Mouse (Mus musculus) hindbrain, embryonic 12.5 days (tissue): ENCODE data around the gene Esam. TPM values are rescaled to one million over a fixed set of nuclear protein-coding genes. Genes with fewer than 3 reads are reported as not detected.
A peak's percentile ranks its signal among the peaks of the same experiment; 100 is the strongest.

Experiments
- ATAC-seq: fragments of 200-750 bp; cut with Nextera tagmentation; 2 replicates; pipeline ENCODE4 v1.8.0; 2017; ENCODE audit warnings: moderate TSS enrichment; ENCODE audit not compliant: low FRiP score
- H3K27ac ChIP-seq: fragments of 300-500 bp; sonication (generic); 2 replicates; pipeline ENCODE4 v1.5.1; 2016; ENCODE audit warnings: mild to moderate bottlenecking
- H3K27me3 ChIP-seq: fragments of 300-500 bp; sonication (generic); 2 replicates; pipeline ENCODE4 v1.6.1; 2016; ENCODE audit warnings: mild to moderate bottlenecking
- H3K36me3 ChIP-seq: fragments of 300-500 bp; sonication (generic); 2 replicates; pipeline ENCODE4 v1.6.1; 2016; ENCODE audit warnings: mild to moderate bottlenecking
- H3K4me1 ChIP-seq: fragments of 300-500 bp; sonication (generic); 2 replicates; pipeline ENCODE4 v1.6.1; 2016
- H3K4me2 ChIP-seq: fragments of 300-500 bp; sonication (generic); replicated peaks from 2 replicates; pipeline ENCODE4 v1.6.1; 2016; ENCODE audit warnings: mild to moderate bottlenecking
- H3K4me3 ChIP-seq: fragments of 300-500 bp; sonication (generic); 2 replicates; pipeline ENCODE4 v1.5.1; 2016; ENCODE audit warnings: mild to moderate bottlenecking
- H3K9ac ChIP-seq: fragments of 300-500 bp; sonication (generic); 2 replicates; pipeline ENCODE4 v1.6.1; 2016; ENCODE audit warnings: mild to moderate bottlenecking, moderate library complexity
- H3K9me3 ChIP-seq: fragments of 300-500 bp; sonication (generic); replicated peaks from 2 replicates; pipeline ENCODE4 v1.6.1; 2016; ENCODE audit warnings: mild to moderate bottlenecking
- WGBS: fragments of 180-500 bp; shearing (Covaris S2); methylation state at CpG from one replicate; pipeline ENCODE4 v1.1.7; 2016; 5-methylcytosine and 5-hydroxymethylcytosine counted together
- polyA plus RNA-seq: library from polyadenylated mRNA; unstranded; fragments of >200 nt; fragmentation: Nextera tagmentation; extraction: Ambion mirVana; gene quantifications from 2 replicates; pipeline ENCODE4 v1.2.1, GENCODE M21; 2016

Gene Esam
- polyA plus RNA-seq, 1 experiment from 2014 or later: 31.6 TPM

DNA sequence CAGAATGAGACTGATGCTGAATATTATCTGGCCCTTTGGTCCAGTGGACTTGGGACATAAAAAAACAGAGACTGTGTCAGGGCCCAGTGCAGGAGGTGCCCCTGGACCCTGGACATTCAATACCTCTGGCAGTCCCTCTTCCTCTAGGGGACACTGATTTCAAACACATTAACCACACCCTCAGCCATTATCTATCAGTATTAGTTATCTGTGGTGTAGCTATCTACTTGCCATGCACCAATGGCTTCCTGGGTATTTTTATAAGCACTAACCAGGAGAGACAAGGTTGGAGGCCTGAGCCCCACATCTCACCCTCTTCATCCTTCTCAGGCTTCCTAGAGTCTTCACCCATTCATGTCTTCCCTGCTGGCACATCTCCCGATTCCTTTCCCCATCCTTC is 22.6 kb downstream of the Esam start:
- H3K36me3 ChIP-seq: no peaks in the 10 kb centered on the region
- peaks cover 98% of the 10 kb centered on the region for H3K27me3 ChIP-seq
- no peak overlapping the region for H3K9ac ChIP-seq
- H3K4me3 ChIP-seq: no peak overlapping the region
- peaks cover 24% of the 10 kb centered on the region for H3K4me1 ChIP-seq
- H3K4me2 ChIP-seq: no peak overlapping the region
- 50% methylated on average over 1 of the region's 1 CpGs for WGBS
- no peak for ATAC-seq
- no peaks in the 10 kb centered on the region for H3K9me3 ChIP-seq
- no peak overlapping the region for H3K27ac ChIP-seq

DNA sequence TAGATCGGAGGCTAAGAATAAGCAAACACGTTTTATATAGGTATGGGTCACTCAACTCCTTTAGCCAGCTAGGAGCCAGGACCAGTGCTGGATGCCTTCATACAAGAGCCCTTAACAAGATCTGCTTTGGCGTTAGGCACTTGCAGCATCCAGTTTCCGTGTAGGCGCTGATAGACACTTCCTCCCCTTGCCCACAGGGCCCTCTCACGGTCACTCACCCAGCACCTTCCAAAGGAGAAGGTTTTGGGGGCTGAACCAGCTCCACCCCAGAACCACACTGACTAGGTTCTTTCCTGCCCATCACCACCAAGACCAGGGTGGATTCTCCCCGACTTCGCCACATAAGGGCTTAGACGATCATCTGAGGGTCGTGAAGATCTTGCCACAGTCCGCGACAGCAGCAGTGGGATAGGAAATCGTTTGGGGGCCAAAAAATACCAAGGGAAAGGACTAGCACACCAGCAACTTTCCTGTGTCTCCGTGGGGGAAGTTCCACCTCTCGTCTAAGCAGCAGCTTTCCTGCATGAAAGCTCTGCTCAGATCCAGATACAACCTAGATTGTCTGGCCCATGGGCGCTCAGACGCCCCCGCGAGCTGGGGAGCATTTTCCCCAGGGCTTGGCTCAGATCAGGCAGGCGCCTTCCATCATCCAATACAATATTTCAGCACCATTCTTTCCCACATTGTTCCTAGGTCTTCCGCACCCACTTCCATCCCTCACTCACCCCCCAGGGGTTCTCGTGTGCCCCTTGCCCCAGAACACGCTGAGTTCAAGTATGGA is 24.1 kb downstream of the Esam start:
- Histone ChIP-seq H3K9ac (peak overlapping the region; percentile 38), H3K27me3 (peaks cover 85% of the 10 kb centered on the region), H3K9me3 (no peaks in the 10 kb centered on the region), H3K4me3 (peak overlapping the region; percentile 38), H3K4me1 (peaks cover 23% of the 10 kb centered on the region), H3K36me3 (no peaks in the 10 kb centered on the region), H3K4me2 (peak overlapping the region; percentile 83), H3K27ac (no peak overlapping the region)
- ATAC-seq: no peak; the same call in 1 of the 2 replicates
- WGBS: 3% methylated on average over 23 of the region's 23 CpGs

DNA sequence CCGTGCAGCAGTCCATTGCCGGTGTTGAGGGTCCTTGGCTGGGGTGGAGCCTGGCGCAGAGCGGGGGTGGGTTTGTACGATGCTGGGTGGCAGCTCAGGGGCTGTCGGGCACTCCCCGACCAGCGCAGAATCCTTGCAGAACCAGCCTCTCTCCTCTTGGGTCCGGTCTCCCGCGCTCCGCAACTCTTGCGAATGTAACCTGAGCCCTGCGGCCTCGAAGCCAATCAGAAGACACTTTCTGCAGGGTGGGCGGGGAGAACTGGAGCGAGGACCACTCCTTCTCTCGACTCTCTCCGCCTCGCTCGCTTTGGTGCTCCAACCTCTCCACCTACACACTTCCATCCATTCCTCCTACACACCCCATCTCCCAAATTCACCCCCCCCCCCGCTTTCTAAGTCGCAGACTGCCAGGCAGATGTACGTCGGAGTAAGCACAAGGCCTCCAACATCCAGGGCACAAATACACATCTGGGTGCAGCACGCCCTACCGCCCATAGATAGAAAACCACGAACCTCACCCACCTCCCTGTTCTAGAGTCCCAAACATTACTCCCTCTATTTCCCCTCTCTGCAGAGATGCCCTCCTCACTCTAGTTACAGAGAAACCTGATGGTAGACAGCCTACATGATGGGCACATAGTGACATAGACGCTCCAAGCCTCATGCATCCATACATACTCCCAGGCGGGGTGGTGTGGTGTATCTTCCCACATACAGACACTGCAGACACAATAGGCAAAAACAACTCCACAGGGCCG is 24.8 kb downstream of the Esam start, which contains the start of gene Nrgn:
Nrgn (minus strand) TSS at position 369 of the 758 bp plus-strand sequence.
- Histone ChIP-seq H3K4me3 (peak within 1 kb of the TSS; percentile 38), H3K4me1 (peaks cover 23% of the 10 kb centered on the region), H3K36me3 (no peaks in the 10 kb centered on the region), H3K9ac (peak within 1 kb of the TSS; percentile 38), H3K4me2 (peak within 1 kb of the TSS; percentile 83), H3K27me3 (peaks cover 78% of the 10 kb centered on the region), H3K9me3 (no peaks in the 10 kb centered on the region), H3K27ac (no peak within 1 kb of the TSS)
- peak; percentile 93 for ATAC-seq
- 5% methylated on average over 31 of the region's 31 CpGs for WGBS

DNA sequence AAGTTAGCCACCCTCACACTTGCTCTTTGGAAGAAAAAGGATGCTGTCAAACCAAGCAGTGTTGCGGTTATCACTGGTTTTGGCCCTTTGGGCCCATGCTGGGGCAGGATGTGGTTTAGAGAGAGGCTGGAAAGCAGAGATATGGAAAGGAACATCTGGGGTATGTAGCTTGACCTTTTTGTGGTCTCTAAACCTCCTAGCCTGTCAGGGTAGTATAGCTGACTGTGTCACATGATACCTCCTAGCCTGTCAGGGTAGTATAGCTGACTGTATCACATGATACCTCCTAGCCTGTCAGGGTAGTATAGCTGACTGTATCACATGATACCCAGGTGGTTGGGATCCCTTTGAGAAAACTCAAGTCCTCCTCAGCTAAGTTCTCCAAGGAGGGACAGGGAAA is 26.4 kb downstream of the Esam start:
- H3K4me3 ChIP-seq: no peak overlapping the region
- no peaks in the 10 kb centered on the region for H3K9me3 ChIP-seq
- H3K4me2 ChIP-seq: no peak overlapping the region
- no peak for ATAC-seq
- H3K4me1 ChIP-seq: peaks cover 23% of the 10 kb centered on the region
- no peak overlapping the region for H3K9ac ChIP-seq
- H3K36me3 ChIP-seq: no peaks in the 10 kb centered on the region
- 89% methylated on average over 1 of the region's 1 CpGs for WGBS
- H3K27me3 ChIP-seq: peaks cover 63% of the 10 kb centered on the region
- H3K27ac ChIP-seq: no peak overlapping the region

DNA sequence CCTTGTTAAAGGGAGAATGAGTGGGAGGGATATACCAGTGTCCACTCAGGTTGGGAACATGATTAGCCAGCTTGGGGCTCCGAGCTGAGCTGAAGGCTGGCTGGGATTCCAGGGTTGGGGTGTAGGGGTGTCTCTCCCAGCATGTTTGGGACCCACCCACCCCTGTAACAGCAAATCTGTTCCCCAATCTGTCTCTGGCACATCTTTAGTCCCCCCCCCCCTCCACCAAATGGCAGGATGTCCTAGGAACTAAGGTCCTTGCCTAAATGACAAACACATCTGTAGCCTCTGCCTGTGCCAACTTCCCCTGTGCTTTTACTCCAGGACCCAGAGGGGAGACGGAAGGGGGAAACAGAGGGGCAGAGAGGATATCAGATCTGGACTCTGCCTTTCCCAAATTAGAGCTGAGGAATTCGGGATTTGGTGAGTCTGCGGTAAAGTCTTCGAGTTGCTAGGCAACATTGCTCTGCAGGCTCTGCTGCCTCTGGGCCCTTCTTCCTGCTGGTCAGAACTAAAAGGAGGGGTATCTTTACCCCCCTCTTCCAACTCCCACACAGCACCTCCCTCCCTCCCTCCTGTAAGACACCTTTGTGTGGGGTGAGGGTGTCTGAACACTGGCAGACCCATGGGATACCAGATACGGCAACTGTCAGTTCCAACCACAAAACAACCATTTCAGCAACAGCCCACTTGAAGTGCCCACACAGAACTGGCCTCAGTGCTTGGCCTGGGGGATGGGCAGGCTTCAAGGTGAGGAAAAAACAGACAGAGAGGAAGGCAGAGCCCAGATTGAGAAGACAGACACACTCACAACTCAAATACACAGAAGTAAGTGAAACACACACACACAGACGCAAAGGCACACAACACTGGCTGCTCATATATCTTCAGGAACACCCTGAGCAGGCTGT is 27.2 kb downstream of the Esam start, which contains the start of gene Siae:
Siae (plus strand) TSS at position 861 of the 911 bp plus-strand sequence.
- peaks cover 55% of the 10 kb centered on the region for H3K27me3 ChIP-seq
- peaks cover 23% of the 10 kb centered on the region for H3K4me1 ChIP-seq
- H3K36me3 ChIP-seq: no peaks in the 10 kb centered on the region
- no peak within 1 kb of the TSS for H3K4me2 ChIP-seq
- H3K9ac ChIP-seq: no peak within 1 kb of the TSS
- no peak within 1 kb of the TSS for H3K4me3 ChIP-seq
- H3K27ac ChIP-seq: no peak within 1 kb of the TSS
- ATAC-seq: no peak
- H3K9me3 ChIP-seq: no peaks in the 10 kb centered on the region
- 31% methylated on average over 7 of the region's 7 CpGs for WGBS

DNA sequence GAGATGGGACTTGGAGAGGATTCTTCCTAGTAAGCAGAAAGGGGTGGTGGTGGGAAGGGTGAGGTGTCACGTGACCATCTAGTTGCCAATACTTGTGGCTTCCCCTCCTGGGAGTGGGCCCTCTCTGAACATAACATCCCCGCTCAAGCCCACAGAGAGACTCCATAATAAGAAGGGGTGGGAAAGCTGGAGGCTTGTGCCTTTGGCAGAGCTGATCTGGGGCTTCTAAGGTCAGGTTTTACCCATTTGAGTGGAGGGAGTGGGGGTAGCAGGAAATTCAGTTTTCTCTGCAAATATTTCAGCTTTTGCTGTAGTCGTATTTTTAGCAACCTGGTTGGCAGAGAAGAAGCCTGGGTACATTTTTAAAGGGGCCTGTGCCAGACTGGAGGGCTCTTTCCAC is 28.5 kb downstream of the Esam start:
- no peak for ATAC-seq
- no peak overlapping the region for H3K4me3 ChIP-seq
- no peak overlapping the region for H3K27ac ChIP-seq
- WGBS: 74% methylated on average over 3 of the region's 3 CpGs
- no peaks in the 10 kb centered on the region for H3K9me3 ChIP-seq
- peaks cover 23% of the 10 kb centered on the region for H3K4me1 ChIP-seq
- no peaks in the 10 kb centered on the region for H3K36me3 ChIP-seq
- no peak overlapping the region for H3K9ac ChIP-seq
- peaks cover 42% of the 10 kb centered on the region for H3K27me3 ChIP-seq
- H3K4me2 ChIP-seq: no peak overlapping the region

DNA sequence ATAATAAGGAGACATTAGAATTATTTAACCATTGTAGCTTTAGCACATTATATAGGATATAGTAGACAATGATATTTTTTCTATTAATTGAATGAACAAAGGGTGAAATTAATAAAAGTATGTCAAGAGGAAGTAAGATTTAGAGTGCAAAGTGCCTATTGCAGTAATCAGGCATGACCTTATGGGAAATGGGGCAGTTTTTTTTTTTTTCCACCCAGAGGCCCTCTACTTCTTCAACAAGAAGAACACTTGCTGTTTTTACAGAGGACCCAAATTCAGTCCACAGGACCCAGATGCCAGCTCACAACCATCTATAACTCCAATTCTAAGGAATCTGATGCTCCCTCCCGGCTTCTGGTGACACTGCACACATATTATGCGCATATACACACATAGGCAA is 32.7 kb downstream of the Esam start:
- ATAC-seq: no peak
- no peaks in the 10 kb centered on the region for H3K27me3 ChIP-seq
- H3K9me3 ChIP-seq: no peaks in the 10 kb centered on the region
- H3K4me3 ChIP-seq: no peak overlapping the region
- H3K4me1 ChIP-seq: 0 out of 2 replicates have a peak, but pooled peaks cover under 1% of the 10 kb centered on the region
- H3K9ac ChIP-seq: no peak overlapping the region
- no peaks in the 10 kb centered on the region for H3K36me3 ChIP-seq
- no peak overlapping the region for H3K27ac ChIP-seq
- H3K4me2 ChIP-seq: no peak overlapping the region
- 78% methylated on average over 2 of the region's 2 CpGs for WGBS

DNA sequence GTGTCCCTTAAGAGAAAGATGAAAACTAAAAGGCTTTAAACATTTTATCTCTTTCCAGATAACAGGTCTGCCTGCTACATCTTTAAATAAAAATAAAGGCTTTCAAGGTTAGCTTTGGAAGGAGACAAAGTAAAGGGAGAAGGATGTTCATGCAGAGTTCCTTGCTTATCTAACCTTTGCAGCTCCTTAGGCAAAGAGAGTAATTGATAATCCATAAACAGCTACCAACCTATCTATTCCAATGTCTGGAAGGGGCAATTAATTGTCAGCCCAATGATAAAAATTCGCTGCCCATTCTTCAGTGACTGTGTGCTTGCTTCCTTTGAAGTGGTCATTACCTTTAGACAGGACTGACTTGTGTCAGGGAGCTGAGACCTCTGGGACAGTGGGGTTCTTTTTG is 35.9 kb downstream of the Esam start:
- Histone ChIP-seq H3K9me3 (no peaks in the 10 kb centered on the region), H3K36me3 (no peaks in the 10 kb centered on the region), H3K4me3 (no peak overlapping the region), H3K9ac (no peak overlapping the region), H3K4me2 (no peak overlapping the region), H3K27ac (no peak overlapping the region), H3K4me1 (peaks cover 11% of the 10 kb centered on the region), H3K27me3 (no peaks in the 10 kb centered on the region)
- 69% methylated on average over 1 of the region's 1 CpGs for WGBS
- no peak for ATAC-seq

DNA sequence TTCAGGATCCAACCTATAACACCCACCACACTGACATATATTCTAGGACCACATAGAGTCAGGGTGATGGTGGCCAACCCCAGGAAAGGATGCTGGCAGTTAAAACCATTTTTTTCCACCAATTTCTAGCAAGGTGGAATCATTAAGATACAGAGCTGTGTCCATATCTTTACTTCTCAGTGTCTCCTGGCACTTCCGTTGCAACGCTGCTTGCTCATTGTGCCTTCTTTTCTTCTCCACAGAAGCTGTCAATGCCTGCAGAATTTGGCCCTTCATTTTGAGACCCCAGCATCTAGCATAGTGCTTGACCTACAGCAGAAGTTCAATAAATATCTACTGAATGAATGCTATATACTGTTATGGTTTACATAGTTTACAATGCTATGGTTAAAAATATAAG is 39.1 kb downstream of the Esam start:
- H3K36me3 ChIP-seq: no peaks in the 10 kb centered on the region
- no peak overlapping the region for H3K4me2 ChIP-seq
- ATAC-seq: no peak
- no peak overlapping the region for H3K27ac ChIP-seq
- peaks cover 11% of the 10 kb centered on the region for H3K4me1 ChIP-seq
- WGBS: 91% methylated on average over 2 of the region's 2 CpGs
- no peaks in the 10 kb centered on the region for H3K27me3 ChIP-seq
- H3K9ac ChIP-seq: no peak overlapping the region
- H3K4me3 ChIP-seq: no peak overlapping the region
- H3K9me3 ChIP-seq: no peaks in the 10 kb centered on the region

DNA sequence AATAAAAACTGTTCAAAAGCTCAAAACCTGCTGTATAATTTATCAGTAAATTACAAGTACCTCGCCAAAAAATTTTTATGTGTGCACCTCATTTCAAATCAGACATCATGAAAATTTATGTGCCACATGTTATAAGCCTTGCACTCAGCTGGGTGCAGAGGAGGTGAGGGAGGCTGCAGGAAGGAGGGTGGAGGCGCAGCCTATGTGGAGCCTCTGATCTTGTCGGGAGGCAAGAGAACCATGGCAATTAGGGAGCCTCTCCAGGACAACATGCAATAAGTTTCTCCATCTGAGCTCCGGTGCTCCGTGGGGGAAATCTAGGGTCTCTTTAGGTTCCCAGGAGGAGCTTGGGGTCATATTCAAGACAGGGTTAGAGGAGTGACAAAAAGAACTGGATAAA is 39.6 kb downstream of the Esam start:
- 53% methylated on average over 5 of the region's 5 CpGs for WGBS
- H3K9me3 ChIP-seq: no peaks in the 10 kb centered on the region
- H3K9ac ChIP-seq: no peak overlapping the region
- no peak overlapping the region for H3K4me3 ChIP-seq
- no peak for ATAC-seq
- no peaks in the 10 kb centered on the region for H3K36me3 ChIP-seq
- peaks cover 11% of the 10 kb centered on the region for H3K4me1 ChIP-seq
- no peak overlapping the region for H3K27ac ChIP-seq
- no peak overlapping the region for H3K4me2 ChIP-seq
- H3K27me3 ChIP-seq: no peaks in the 10 kb centered on the region

DNA sequence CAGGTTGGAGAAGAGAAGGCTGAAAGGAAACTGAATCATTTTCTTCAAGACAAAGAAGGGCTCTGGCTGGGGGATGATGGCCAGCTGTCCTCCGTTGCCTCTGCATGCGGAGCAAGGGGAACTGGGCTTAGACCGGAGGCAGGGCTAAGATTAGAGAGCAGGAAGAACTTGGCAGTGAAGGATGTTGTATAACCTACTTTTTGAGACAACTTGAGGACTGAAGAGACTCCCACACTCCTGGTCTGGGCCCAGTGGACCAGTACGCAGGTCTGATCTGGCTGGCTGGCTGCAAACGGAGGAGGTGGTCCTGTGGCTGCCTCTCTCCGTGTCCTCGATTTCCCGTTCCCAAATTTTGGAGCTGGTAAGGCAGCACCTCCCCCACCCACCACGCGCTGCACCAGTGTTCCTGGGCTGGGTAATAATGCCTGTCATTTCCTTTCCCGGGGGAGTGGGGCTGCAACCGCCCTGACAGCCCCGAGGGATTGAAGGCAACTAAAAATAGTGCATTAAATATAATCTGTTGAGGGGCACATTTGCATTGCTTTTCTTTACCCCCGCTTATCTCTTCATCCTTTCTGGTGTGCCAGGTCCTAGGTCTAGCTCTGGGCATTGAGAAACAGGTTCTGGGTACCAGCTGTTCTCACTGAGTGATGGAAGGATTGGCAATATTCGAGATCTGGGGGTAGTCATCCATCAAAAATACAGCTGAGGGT is 40.2 kb downstream of the Esam start:
- no peak overlapping the region for H3K27ac ChIP-seq
- peaks cover 11% of the 10 kb centered on the region for H3K4me1 ChIP-seq
- 51% methylated on average over 15 of the region's 15 CpGs for WGBS
- H3K4me3 ChIP-seq: no peak overlapping the region
- H3K36me3 ChIP-seq: no peaks in the 10 kb centered on the region
- H3K4me2 ChIP-seq: no peak overlapping the region
- H3K9me3 ChIP-seq: no peaks in the 10 kb centered on the region
- peak; percentile 40; the same call in 1 of the 2 replicates for ATAC-seq
- no peaks in the 10 kb centered on the region for H3K27me3 ChIP-seq
- H3K9ac ChIP-seq: no peak overlapping the region
